Mouse (Mus musculus) heart, postnatal 25 days (tissue): ENCODE results near the gene Eml1. TPM values are rescaled to one million over a fixed set of nuclear protein-coding genes. Genes with fewer than 3 reads are reported as not detected.

Experiments
- DNase-seq: peaks from one replicate; pipeline ENCODE4 v3.0.0; 2022; ENCODE audit warnings: low spot score
- intact Hi-C: fragments of 180-260 bp; cut with DNase I; formaldehyde crosslinking; loops from one replicate; pipeline ENCODE4 v1.15.1; 2025
- total RNA-seq, 2 experiments: library from RNA; stranded (reverse); gene quantifications; 2 replicates each; pipeline ENCODE4 v1.2.3; 2021

Eml1 gene
- total RNA-seq = 10 to 100 TPM; 76.4 to 78.6 TPM

DNA sequence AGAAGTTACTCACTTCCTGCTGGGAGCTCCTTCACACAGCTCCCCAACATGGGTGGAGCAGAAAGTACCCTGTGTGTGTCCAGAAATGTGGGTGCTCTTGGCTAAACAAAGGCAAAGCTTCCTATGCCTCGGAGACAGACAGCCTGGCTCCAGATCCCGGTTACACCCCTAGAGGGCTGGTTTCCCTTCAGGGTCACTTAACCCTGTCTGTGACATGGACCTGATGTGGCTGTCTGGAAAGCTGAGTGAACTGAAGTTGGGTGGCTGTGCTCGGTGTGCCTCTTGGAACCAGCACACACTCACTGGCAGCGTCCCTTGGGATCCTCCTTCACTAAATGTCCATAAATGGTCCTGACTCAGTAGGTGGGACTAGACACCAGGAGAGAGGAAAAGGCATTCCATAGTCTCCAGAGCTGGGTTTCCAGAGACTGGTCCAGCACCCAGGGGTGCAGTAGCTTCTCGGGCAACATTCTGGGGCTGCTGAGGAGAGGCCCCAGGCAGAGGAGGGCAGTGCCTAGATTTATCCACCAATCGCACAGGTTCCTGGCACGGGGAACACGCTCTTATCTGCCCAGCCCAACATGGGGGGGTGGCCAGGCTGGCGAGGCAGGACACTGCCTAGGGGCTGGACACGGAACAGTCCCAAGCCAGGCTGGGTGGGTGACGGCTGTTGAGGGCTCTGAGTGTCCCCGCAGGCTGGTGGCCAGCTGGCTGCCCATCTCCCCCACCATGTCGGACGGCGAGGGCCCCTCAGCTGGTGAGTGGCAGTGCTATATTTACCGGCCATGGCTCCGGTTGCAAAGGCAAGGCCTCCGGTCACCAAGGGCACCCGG, at the start of gene Eml1:
TSS of gene Eml1 (plus strand) at position 362 of the 833 bp plus-strand sequence.
- intact Hi-C loops = loop anchor here (2.0 kb wide), 1 partner anchor 22 kb away; no protein-coding TSS in a partner anchor
- peak; percentile 60 for DNase-seq

GRCm38 (mm10) chr12:108326401-108326800, 44.4 kb upstream of the Eml1 start:
- DNase-seq = no peak
- intact Hi-C loops = no loop called here

- intact Hi-C loops = no loop called here
- DNase-seq = no peak
These were observed 42.8 kb upstream of the Eml1 start for GRCm38 (mm10) chr12:108327889-108328491.

DNA sequence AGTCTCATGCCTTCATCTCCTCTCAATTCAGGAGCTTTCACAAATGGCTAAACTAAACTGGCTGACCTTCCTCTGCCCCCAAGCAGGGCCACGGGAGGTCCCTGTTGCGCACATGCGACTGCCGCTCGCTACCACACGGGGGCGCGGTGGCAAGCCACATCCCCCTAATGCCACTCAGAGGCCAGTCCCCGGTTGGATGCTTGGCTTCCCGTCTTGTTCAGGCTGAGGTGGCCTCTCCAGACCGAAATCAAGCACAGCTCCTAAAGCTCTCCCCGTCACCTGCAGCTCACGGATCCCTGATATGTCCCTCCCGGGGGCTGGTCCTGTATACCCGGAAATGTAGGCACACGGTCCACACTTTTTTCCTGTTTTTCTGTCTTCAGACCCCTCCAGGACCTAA, 37.7 kb upstream of the Eml1 start:
- intact Hi-C loops = no loop called here
- peak; percentile 80 for DNase-seq

GRCm38 (mm10) chr12:108333481-108333882, 37.3 kb upstream of the Eml1 start:
- intact Hi-C loops = no loop called here
- DNase-seq = no peak

DNA sequence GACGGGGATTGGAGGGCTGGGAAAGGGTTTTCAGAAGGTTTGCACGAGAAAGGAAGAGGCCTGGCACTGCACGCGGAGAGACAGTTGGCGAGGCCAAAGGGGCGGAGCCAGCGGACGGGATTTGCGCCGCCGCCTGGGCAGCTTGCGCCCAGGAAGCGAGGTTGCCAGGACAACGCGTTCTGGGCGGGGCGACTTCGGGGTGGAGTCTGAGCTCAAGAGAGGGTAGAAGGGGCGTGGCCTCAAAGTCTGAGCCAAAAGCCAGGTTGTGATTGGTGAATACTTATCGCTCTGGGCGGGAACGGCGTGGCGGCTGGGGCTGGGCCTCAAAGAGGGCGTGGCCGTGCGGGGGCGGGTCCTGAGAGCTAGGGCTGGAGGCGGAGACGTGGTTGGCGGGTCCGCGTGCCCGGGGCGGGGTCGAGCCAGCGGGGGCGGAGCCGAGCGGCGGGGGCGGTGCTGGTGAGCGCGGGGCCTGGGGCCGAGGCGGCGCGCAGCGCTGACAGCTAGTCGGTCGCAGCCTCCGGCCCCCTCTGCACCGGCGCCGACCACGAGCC, 36.8 kb upstream of the Eml1 start, which contains the start of gene Cyp46a1:
TSS of gene Cyp46a1 (plus strand) at position 487 of the 551 bp plus-strand sequence.
- peak; percentile 99 for DNase-seq
- intact Hi-C loops = no loop called here

DNA sequence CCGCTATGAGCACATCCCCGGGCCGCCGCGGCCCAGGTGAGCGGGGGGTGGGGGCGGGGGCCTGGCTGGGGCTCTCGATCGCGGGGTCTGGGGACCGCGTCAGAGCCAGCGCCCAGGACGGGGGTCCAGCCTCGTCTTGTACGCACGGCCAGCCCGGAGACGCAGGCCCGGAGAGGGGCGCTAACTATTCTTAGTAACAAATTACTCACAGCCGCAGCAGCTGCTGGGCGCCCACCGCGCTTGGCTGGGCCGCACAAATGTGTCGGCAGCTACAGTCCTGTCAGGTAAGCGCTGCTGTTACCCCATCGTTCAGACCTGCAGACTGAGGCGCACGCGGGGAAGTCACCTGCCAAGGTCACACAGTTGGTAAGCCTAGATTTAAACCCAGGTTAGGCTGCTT, 36.2 kb upstream of the Eml1 start:
- no peak for DNase-seq

DNA sequence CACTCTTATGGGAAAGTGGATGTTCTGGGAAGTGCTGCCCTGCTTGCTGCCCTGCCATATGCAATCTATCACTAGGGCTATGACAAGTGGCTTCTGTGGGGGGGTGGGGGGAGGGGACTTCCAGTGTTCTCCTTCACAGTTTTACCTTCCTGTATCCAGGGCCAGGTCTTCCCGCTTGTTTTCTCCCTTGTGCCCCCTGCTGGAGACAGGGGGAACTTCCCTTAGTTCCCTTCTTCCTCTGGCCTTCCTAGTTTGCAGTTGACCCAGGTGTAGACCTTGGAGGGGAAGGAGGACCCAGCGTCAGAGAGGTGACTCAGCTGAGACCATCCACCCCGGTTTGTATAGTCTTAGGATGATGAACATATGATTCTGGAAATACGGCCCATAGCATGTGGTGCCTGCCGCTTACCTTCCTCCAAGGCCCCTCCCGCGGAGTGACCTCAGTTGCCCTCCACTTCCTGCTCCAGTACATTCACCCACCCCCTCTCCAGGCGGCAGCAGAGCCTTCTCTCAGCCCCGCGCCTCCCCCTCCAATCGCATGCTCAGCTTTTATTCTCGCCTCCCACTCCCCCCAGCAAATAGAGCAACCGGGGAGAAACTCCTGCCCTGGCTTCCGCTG, 32.1 kb upstream of the Eml1 start:
- intact Hi-C loops = no loop called here
- no peak for DNase-seq

More for the DNA sequence above, 36.2 kb upstream of the Eml1 start:
- intact Hi-C loops = no loop called here

DNA sequence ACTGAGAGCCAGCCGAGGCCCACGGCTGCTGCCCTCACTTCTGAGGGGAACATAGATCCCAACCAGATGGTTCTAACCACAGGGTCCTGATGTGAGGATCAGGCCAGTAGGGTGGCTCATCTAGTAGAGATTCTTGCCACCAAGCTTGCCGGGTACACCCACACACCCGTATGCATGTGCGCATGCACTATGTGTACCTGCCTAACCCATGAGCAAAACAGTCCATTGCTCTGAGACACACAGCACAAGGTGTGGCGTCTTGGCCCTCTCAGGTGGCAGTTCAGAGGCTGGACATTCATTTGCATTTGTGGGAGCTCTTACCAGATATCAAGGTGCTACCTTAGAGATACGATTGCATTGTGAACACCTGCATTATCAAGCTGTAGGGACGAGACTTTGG, 22.6 kb upstream of the Eml1 start:
- no peak for DNase-seq
- intact Hi-C loops = no loop called here

DNA sequence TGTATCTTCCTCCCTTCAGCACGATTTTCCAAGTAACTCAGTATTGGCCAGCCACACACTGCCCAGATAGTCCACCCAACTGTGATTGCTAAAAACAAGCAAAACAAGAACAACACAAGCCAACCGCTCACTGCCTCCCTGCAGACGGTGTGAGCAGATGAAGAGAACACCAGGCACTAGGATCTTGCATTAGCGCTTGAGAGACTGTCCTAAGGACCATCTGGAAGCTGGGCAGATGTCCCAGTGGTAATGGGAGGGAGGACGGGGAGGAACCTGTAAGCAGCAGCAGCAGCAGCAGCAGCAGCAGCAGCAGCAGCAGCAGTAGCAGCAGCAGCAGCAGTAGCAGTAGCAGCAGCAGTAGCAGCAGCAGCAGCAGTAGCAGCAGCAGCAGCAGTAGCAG, 21.7 kb upstream of the Eml1 start:
- DNase-seq = no peak
- intact Hi-C loops = no loop called here

DNA sequence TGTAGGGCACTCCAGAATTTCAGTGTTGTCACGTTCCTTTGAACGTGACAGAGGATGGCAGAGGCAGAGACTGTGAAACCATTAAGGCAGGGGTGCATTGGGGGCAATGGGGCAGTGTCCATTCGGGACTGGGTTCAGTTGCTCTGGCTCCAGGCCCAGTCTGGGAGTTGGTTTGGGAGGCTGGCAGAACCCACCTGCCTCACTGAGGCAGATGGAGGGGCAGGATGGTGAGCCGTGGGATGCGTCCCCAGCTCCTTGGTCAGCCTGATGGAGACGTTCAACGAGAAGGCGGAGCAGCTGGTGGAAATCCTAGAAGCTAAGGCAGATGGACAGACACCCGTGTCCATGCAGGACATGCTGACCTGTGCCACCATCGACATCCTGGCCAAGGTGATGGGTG, 19.8 kb upstream of the Eml1 start:
- intact Hi-C loops = no loop called here
- DNase-seq = no peak

DNA sequence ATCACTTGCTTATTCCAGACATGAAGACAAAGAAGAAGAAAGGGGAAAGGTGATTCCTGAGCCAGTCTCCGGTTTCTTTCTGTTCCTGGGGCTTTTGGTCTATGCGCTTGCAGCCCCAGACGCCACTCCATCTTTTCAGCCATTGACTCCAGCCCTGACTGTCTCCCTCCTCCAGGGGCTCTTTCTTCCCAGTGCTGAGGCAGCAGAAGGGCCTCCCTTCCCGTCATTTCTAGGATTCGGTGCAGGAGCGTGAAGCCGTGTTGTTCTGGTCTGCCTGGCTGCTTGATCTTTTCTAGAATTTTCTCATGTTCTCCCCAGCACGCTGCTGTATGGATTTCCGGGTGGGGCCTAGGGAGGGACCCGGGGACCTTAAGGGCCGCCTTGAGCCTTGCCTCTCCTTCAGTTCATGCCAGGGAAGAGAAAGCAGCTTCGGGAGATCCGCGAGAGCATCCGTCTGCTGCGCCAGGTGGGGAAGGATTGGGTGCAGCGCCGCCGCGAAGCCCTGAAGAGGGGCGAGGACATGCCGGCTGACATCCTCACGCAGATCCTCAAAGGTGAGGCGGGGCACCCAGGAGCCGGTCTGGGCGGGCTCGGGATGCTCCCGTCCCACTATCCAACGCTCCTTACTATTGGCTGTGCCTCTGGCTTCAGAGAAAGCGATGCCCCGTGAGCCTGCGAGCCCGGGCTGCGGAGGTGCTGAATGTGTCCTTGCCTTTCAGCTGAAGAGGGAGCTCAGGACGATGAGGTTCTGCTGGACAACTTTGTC, 18.2 kb upstream of the Eml1 start:
- DNase-seq = no peak
- intact Hi-C loops = no loop called here

- DNase-seq = no peak
- intact Hi-C loops = no loop called here
These were observed 16.5 kb upstream of the Eml1 start for GRCm38 (mm10) chr12:108354284-108354683.

GRCm38 (mm10) chr12:108355271-108355670, 15.5 kb upstream of the Eml1 start:
- no peak for DNase-seq

GRCm38 (mm10) chr12:108355986-108356385, 14.8 kb upstream of the Eml1 start:
- intact Hi-C loops = no loop called here
- DNase-seq = no peak

More at GRCm38 (mm10) chr12:108355271-108355670, 15.5 kb upstream of the Eml1 start:
- intact Hi-C loops = no loop called here

DNA sequence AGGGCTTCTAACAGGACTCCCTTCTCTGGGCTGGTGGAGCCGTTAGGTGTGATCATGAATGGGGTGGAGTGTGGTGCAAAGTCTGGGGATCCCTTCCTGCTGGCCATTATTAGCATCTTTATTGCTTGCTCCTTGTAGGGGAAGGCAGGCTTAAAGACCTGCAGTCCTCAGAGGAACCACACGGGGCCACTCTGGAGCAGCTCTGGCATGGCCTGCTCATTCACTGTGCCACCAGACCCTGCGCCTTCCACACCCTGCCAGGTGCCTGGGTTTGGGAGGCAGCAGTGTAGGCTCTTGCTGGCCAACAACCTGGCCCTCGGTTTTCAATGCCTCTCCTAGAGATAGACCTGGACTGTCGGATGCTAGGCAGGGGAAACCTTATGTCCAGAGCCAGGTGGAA, 7.0 kb upstream of the Eml1 start:
- DNase-seq = peak; percentile 48
- intact Hi-C loops = loop anchor here (1.0 to 2.0 kb wide), 3 partner anchors 59 to 131 kb away; no protein-coding TSS in a partner anchor

DNA sequence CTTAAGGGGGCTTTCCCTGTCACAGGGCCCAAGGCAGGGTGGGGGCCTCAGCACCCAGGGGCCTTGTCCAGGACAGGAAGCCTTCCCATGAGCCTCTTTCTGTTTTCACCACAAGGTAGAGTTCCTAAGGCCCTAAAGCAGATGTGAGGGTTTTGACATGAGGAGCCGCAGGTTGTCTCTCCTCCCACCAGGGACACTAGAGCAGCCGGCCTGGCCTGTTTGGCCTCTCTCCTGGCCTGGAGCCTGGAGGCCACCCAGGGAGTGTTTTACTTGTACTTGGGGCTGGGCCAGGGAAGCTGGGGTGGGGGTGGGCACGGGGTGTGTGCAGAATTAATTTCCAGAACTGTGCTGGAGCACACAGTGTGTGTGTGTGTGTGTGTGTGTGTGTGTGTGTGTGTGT, 5.4 kb upstream of the Eml1 start:
- intact Hi-C loops = loop anchor here (2.0 kb wide), 1 partner anchor 129 kb away; no protein-coding TSS in a partner anchor
- peak; percentile 60 for DNase-seq

DNA sequence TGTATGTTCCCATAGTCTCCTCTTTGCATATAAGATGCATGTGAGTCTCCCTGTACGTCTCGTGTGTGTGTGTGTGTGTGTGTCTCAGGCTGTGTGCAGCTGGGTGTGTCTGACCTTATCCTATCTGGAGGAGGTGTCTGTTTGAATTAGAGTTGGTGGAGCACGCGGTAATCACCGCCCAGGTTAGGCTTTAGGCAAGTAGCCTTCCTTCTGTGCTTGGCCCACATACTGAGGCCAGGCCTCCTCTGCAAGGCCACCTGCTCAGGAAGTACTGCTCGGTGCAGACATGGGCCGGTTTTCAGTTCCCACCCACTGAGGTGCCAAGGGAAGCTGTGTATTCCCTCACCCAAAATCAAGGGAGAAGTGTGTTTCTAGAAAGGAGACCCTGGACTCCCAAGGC, 4.9 kb upstream of the Eml1 start:
- no peak for DNase-seq
- intact Hi-C loops = loop anchor here (2.0 kb wide), 1 partner anchor 129 kb away; no protein-coding TSS in a partner anchor

DNA sequence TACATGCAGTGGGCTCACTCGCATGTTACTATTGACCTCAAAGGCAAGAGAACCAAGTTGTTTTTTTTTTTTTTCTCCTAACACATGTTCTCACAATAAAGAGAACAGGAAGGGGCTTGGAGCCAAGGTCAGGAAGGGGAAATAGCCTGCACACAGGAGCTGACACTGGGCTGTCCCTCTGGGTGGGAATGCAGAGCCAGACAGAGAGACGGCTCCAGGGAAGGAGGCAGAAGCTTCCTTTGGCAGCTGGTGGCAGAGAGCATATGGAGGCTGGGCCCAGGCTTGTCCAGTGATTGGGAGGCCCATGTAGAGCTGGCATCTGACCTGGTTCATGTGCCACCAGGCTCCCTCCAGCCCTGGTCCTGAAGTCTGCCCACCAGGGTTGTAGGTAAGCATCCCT, 2.8 kb upstream of the Eml1 start:
- intact Hi-C loops = no loop called here

GRCm38 (mm10) chr12:108368921-108369320, 1.8 kb upstream of the Eml1 start:
- DNase-seq = no peak
- intact Hi-C loops = no loop called here

More for the DNA sequence above, 2.8 kb upstream of the Eml1 start:
- DNase-seq = no peak
